Mouse (Mus musculus): ENCODE measurements at regions not wholly inside any gene's neighbourhood (a gene's known extent, or its start where the extent isn't known, plus 50 kb on each side); places are given as distances from the start of the nearest gene placed in this dataset.

DNA sequence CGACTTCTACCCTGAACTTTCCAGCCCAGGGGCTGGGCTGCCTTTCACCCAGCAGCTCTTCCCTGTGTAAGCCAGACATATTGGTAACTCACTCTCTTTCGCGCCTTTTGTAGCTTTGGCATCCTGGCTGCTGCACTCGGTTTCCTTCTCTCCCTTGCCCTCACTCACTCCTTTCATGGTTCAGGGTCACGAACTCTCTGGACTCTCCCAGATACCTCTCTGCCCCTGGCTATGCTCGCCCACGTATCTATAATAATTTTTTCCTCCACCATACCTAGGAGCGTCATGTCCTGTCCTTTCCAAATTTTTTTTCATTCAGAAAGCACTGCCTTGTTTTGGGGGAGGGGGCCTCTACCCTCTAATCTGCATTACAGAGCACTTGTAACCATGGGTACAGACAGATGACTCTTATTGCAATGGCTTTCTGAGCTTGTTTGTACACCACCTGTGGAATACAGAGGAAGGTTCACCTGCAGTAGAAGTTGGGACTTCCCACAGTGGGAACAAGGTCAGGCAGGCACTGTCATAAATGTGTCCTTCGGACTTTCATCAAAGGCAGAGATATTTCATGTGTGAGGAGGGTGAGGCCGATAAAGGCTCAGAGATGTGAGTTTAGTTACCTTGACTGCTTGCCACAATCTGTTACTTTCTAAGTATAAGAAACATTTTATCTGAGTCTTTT lies 134.8 kb upstream of the Slc38a2 start:
- no peak for TF ChIP-seq POLR2A (IDR thresholded peaks at IDR 0.05; ENCODE audit: control insufficient read depth, extremely low read depth, insufficient read depth, low read length, poor library complexity)
- no peak for TF ChIP-seq CTCF (IDR thresholded peaks at IDR 0.05; ENCODE audit: borderline replicate concordance, control insufficient read depth, extremely low read depth, insufficient read depth, low read length, poor library complexity)
